Mouse (Mus musculus): ENCODE data around the gene Zfp553.

GRCm38 (mm10) chr7:127185601-127186000 is 47.3 kb upstream of the Zfp553 start:
- TF ChIP-seq CTCF (IDR thresholded peaks at IDR 0.05; ENCODE audit: control insufficient read depth, insufficient read depth, low read length) (peak; percentile 31; the same call in 1 of the 2 replicates), POLR2A (IDR thresholded peaks at IDR 0.05; ENCODE audit: borderline replicate concordance, control insufficient read depth, low read depth, low read length) (no peak)

Data from bone marrow, adult 2 months (tissue).